Mouse (Mus musculus) forebrain, postnatal 0 days (tissue): ENCODE measurements around the gene Sccpdh. TPM values are rescaled to one million over a fixed set of nuclear protein-coding genes. Genes with fewer than 3 reads are reported as not detected.
A peak's percentile ranks its signal among the peaks of the same experiment; 100 is the strongest.
"Not testable (repeated sequence)": the region's sequence is repeated elsewhere in the genome, so short reads cannot be mapped to it uniquely, and the experiment has no call there.

Experiments
- ATAC-seq: fragments of 200-750 bp; cut with Nextera tagmentation; 2 replicates; pipeline ENCODE4 v1.8.0; 2017; ENCODE audit warnings: mild to moderate bottlenecking, moderate library complexity
- DNase-seq: peaks from one replicate; pipeline ENCODE4 v3.0.0-alpha.2; 2015
- H3K27ac ChIP-seq: fragments of 300-500 bp; sonication (generic); 2 replicates; pipeline ENCODE4 v1.5.1; 2014; ENCODE audit warnings: low read depth, mild to moderate bottlenecking, antibody characterized with exemption, low read length, moderate library complexity, mixed read lengths
- H3K27me3 ChIP-seq: fragments of 300-500 bp; sonication (generic); 2 replicates; pipeline ENCODE4 v1.6.1; 2014; ENCODE audit warnings: mild to moderate bottlenecking, low read length, mixed read lengths; ENCODE audit not compliant: insufficient read depth
- H3K36me3 ChIP-seq: fragments of 300-500 bp; sonication (generic); 2 replicates; pipeline ENCODE4 v1.6.1; 2014; ENCODE audit warnings: mild to moderate bottlenecking, moderate library complexity; ENCODE audit not compliant: insufficient read depth
- H3K4me1 ChIP-seq: fragments of 300-500 bp; sonication (generic); 2 replicates; pipeline ENCODE4 v1.6.1; 2014; ENCODE audit warnings: antibody characterized with exemption; ENCODE audit not compliant: insufficient read depth
- H3K4me2 ChIP-seq: fragments of 300-500 bp; sonication (generic); 2 replicates; pipeline ENCODE4 v1.6.1; 2014; ENCODE audit warnings: low read depth, mild to moderate bottlenecking, moderate library complexity
- H3K4me3 ChIP-seq: fragments of 300-500 bp; sonication (generic); 2 replicates; pipeline ENCODE4 v1.5.1; 2014; ENCODE audit warnings: low read depth, low read length, mixed read lengths
- H3K9ac ChIP-seq: fragments of 300-500 bp; sonication (generic); 2 replicates; pipeline ENCODE4 v1.6.1; 2014; ENCODE audit warnings: mild to moderate bottlenecking
- H3K9me3 ChIP-seq: fragments of 300-500 bp; sonication (generic); 2 replicates; pipeline ENCODE4 v1.6.1; 2016; ENCODE audit warnings: low read length
- CTCF ChIP-seq: sonication (generic); IDR thresholded peaks from 2 replicates; pipeline ENCODE4 v1.5.1; 2016; ENCODE audit warnings: antibody characterized with exemption, control low read depth, low read depth
- WGBS: fragments of 180-500 bp; shearing (Covaris S2); extraction: QIAGEN DNeasy Blood & Tissue Kit; methylation state at CpG from one replicate; pipeline ENCODE4 v1.1.7; 2014; 5-methylcytosine and 5-hydroxymethylcytosine counted together
- polyA plus RNA-seq: library from polyadenylated mRNA; unstranded; fragments of >200 nt; fragmentation: Nextera tagmentation; extraction: Ambion mirVana; gene quantifications from 2 replicates; pipeline ENCODE4 v1.2.1, GENCODE M21; 2015
- total RNA-seq: library from RNA; depleted of rRNA; stranded (reverse); fragments of >200 nt; gene quantifications from 2 replicates; pipeline ENCODE4 v1.2.3, GENCODE M21; 2014

Gene Sccpdh
- total and polyA plus RNA-seq, 2 experiments from 2014 or later, result 108 to 164 TPM

- Histone ChIP-seq H3K36me3 (no peaks in the 10 kb centered on the region; the same call in 1 of the 2 replicates), H3K27ac (no peak overlapping the region), H3K4me2 (no peak overlapping the region), H3K9ac (no peak overlapping the region), H3K4me1 (no peaks in the 10 kb centered on the region), H3K27me3 (no peaks in the 10 kb centered on the region), H3K4me3 (no peak overlapping the region), H3K9me3 (no peaks in the 10 kb centered on the region)
- no peak for TF ChIP-seq CTCF
- no peak for DNase-seq
- ATAC-seq, result no peak
- 76% methylated on average over 11 of the region's 11 CpGs for WGBS
Observed at GRCm38 (mm10) chr1:179632746-179633413, 35.1 kb upstream of the Sccpdh start.

DNA sequence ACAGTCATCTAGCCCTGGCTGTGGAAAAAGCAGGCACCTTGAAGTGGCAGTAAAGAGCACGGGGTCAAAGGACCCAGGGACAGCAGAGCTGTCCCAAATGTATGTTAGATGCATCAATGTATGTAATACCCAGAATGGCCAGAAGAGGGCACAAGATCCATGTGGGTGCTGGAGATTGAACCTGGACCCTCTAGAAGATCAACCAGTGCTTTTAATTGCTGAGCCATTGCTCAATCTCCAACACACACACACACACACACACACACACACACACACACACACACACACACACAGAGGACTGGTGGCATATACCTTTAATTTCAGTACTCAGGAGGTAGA lies 34.6 kb upstream of the Sccpdh start:
- Histone ChIP-seq H3K4me3 (no peak overlapping the region), H3K4me1 (no peaks in the 10 kb centered on the region), H3K9ac (no peak overlapping the region), H3K4me2 (no peak overlapping the region), H3K27me3 (no peaks in the 10 kb centered on the region), H3K27ac (no peak overlapping the region), H3K36me3 (no peaks in the 10 kb centered on the region; the same call in 1 of the 2 replicates), H3K9me3 (no peaks in the 10 kb centered on the region)
- TF ChIP-seq CTCF, result peak; percentile 62
- ATAC-seq (no peak), DNase-seq (no peak)
- 35% methylated on average over 1 of the region's 1 CpGs for WGBS

DNA sequence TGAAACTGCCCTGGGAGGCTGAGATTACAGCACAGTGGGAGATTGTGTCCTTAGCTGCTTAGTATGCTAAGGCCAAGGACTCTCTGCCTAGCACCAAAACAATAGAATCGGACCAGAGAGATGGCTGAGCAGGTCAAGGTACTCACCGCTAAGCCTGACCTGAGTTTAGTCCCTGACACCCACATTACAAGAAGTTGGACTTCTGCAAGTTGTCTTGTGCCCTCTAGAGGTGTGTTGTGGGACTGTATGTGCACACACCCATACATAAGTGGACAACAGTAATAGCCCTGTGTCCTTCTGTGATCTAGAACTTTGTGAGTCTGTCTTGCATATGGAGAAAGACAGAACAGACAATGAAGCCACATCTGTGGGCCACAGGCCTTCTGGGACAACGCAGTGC lies 33.9 kb upstream of the Sccpdh start:
- no peak overlapping the region for H3K4me2 ChIP-seq
- H3K27me3 ChIP-seq, result no peaks in the 10 kb centered on the region
- DNase-seq, result no peak
- no peaks in the 10 kb centered on the region for H3K36me3 ChIP-seq
- WGBS, result 89% methylated on average over 3 of the region's 3 CpGs
- no peak overlapping the region for H3K4me3 ChIP-seq
- H3K9me3 ChIP-seq, result no peaks in the 10 kb centered on the region
- no peak overlapping the region for H3K27ac ChIP-seq
- no peak for ATAC-seq
- no peak overlapping the region for H3K9ac ChIP-seq
- no peaks in the 10 kb centered on the region for H3K4me1 ChIP-seq
- peak; percentile 38 for TF ChIP-seq CTCF

- WGBS, result 78% methylated on average over 4 of the region's 4 CpGs
- no peak overlapping the region for H3K9ac ChIP-seq
- H3K4me3 ChIP-seq, result no peak overlapping the region
- ATAC-seq (no peak), DNase-seq (no peak)
- no peaks in the 10 kb centered on the region for H3K4me1 ChIP-seq
- H3K4me2 ChIP-seq, result no peak overlapping the region
- H3K9me3 ChIP-seq, result no peaks in the 10 kb centered on the region
- no peaks in the 10 kb centered on the region for H3K36me3 ChIP-seq
- no peaks in the 10 kb centered on the region for H3K27me3 ChIP-seq
- TF ChIP-seq CTCF, result no peak
- H3K27ac ChIP-seq, result no peak overlapping the region
Observed at GRCm38 (mm10) chr1:179642726-179643125, 25.3 kb upstream of the Sccpdh start.

- Histone ChIP-seq H3K4me3 (no peak overlapping the region), H3K27me3 (no peaks in the 10 kb centered on the region), H3K4me1 (no peaks in the 10 kb centered on the region), H3K27ac (no peak overlapping the region), H3K9ac (no peak overlapping the region), H3K36me3 (no peaks in the 10 kb centered on the region), H3K9me3 (no peaks in the 10 kb centered on the region), H3K4me2 (no peak overlapping the region)
- DNase-seq, result peak; percentile 26
- no peak for TF ChIP-seq CTCF
- peak; percentile 17; the same call in 1 of the 2 replicates for ATAC-seq
- whole genome bisulfite sequencing, result 43% methylated on average over 3 of the region's 3 CpGs
Observed at GRCm38 (mm10) chr1:179644151-179644550, 23.9 kb upstream of the Sccpdh start.

GRCm38 (mm10) chr1:179645101-179645979 lies 22.7 kb upstream of the Sccpdh start:
- peak; percentile 84 for DNase-seq
- Histone ChIP-seq H3K9me3 (no peaks in the 10 kb centered on the region), H3K9ac (no peak overlapping the region), H3K4me2 (peak overlapping the region; percentile 47), H3K4me1 (no peaks in the 10 kb centered on the region), H3K27me3 (no peaks in the 10 kb centered on the region), H3K36me3 (no peaks in the 10 kb centered on the region), H3K27ac (no peak overlapping the region), H3K4me3 (peak overlapping the region; percentile 26; the same call in 1 of the 2 replicates)
- ATAC-seq, result peak; percentile 89
- TF ChIP-seq CTCF, result peak; percentile 86
- WGBS, result 65% methylated on average over 13 of the region's 13 CpGs

GRCm38 (mm10) chr1:179645980-179646268 lies 22.1 kb upstream of the Sccpdh start:
- WGBS, result 31% methylated on average over 4 of the region's 4 CpGs
- H3K9me3 ChIP-seq, result no peaks in the 10 kb centered on the region
- no peak for TF ChIP-seq CTCF
- DNase-seq (no peak), ATAC-seq (peak; percentile 32; the same call in 1 of the 2 replicates)
- H3K36me3 ChIP-seq, result no peaks in the 10 kb centered on the region
- H3K27ac ChIP-seq, result no peak overlapping the region
- H3K4me1 ChIP-seq, result no peaks in the 10 kb centered on the region
- H3K9ac ChIP-seq, result no peak overlapping the region
- peak overlapping the region; percentile 47 for H3K4me2 ChIP-seq
- peak overlapping the region; percentile 26; the same call in 1 of the 2 replicates for H3K4me3 ChIP-seq
- no peaks in the 10 kb centered on the region for H3K27me3 ChIP-seq

GRCm38 (mm10) chr1:179648678-179649077 lies 19.3 kb upstream of the Sccpdh start:
- H3K27ac ChIP-seq, H3K4me2 ChIP-seq, H3K9ac ChIP-seq, H3K36me3 ChIP-seq, H3K4me3 ChIP-seq, H3K9me3 ChIP-seq, H3K4me1 ChIP-seq, H3K27me3 ChIP-seq: not testable (repeated sequence)
- ATAC-seq (peak; percentile 28; the same call in 1 of the 2 replicates), DNase-seq (peak; percentile 47)
- 58% methylated on average over 4 of the region's 5 CpGs for WGBS
